Mouse (Mus musculus): Measurements from ENCODE around the gene Luc7l3.

The Luc7l3 gene

DNA sequence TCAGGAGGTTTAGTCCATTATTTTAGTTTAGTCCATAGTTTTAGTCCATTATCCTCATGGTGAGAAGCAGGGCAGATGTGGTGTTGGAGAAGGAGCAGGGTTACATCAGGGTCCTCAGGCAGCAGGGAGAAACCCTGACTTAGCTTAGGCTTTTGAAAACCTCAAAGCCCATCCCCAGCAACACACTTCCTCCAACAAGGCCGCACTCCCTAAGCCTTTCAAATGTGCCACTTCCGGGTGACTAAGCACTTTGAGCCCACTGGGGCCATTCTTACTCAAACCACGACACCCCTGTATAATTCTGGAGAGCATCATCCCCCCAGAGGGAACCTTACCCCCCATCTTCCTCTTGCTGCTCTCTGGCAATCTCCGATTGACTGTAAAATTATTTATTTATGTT, 62.0 kb downstream of the Luc7l3 start:
- DNase-seq (ENCODE audit: low read depth), result no peak

DNA sequence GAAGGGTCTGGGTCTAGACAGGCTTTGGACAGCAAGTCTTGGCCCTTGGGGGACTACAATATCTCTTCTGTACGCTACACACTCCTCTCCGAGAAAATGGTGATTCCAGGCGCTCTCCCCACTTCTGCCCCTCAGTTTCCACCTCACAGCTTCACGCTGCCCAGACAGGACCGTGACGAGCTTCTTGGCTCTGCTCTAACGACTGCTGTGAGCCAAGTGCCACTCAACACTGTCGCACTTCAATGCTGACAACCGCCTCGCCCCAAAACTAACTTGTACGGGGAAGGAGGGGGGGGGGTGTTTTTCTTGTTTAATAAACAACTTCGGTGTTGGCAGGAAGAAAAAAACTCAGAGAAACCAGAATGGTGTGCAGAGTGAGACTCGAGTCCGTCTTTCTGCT, 63.8 kb downstream of the Luc7l3 start:
- DNase-seq (ENCODE audit: low read depth), result no peak

DNA sequence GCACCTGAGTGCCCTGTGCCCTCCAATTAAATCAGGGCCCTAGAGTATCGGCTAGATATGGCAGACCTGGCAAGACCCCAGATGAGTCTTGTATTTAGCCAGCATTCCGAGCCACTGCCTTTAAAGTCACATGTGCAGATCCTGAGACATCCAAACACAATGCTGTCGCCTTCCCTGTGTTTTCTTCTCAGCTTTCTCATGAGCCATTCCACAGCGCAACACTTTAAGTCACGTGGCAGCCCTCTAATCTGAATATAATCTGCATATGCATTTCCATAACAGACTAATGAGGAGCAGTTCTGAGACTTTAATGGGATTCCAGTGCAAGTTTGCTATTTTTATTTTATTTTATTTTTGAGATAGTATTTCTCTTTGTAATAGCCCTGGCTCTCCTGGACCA, 66.1 kb downstream of the Luc7l3 start:
- DNase-seq (ENCODE audit: low read depth), result no peak

DNA sequence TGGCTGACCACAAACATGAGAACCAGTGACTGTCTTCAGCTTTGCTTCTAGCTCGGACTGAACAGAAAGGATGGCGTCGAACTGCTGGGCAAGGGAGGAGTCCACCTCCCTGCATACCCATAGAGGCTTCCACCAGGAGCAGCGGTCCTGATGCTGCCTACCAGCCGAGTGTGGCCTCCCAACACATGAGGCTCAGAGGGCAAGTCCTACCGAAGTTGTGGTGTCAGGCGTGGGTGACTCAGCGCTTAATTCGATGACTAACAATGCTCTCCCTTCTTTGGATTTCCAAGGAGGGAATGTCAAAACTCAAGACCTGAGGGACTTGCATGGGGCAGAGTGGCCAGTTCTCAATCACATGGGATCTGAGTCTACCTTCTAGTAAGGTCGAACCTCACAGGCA, 68.1 kb downstream of the Luc7l3 start:
- DNase-seq (ENCODE audit: low read depth), result no peak

DNA sequence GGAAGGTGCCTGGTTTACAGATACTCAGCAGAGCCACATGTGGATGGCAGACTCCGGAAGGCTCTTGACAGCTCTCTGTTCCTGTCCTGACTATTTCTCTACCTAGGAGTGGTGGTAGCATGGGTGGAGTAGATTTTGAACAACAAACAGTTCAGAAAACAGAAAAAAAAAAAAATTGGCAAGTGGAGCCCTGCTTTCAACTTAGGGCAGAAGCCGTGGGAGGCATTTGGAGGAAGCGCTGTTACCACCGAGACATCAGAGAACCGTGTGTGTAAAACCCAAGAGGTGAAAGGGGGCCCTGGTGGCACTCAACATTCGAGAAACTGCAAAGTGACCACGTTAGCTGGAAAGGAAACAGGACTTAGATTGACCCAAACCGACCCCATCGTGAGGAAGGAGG, 68.6 kb downstream of the Luc7l3 start:
- DNase-seq (ENCODE audit: low read depth), result no peak

DNA sequence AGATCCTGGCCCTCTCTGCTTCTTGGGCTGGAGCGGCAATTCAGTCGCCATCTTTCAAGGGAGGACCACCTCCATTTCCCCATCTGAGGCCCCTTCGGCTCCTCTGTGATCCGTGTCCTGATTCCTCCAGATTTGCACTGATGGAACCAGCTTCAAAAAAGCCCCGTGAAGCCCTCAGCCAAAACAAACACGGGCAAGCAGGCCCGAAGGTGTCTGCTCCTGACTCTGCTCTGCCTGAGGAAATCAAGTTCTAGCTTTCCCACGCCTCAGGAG, 75.1 kb downstream of the Luc7l3 start:
- no peak for DNase-seq (ENCODE audit: low read depth)

DNA sequence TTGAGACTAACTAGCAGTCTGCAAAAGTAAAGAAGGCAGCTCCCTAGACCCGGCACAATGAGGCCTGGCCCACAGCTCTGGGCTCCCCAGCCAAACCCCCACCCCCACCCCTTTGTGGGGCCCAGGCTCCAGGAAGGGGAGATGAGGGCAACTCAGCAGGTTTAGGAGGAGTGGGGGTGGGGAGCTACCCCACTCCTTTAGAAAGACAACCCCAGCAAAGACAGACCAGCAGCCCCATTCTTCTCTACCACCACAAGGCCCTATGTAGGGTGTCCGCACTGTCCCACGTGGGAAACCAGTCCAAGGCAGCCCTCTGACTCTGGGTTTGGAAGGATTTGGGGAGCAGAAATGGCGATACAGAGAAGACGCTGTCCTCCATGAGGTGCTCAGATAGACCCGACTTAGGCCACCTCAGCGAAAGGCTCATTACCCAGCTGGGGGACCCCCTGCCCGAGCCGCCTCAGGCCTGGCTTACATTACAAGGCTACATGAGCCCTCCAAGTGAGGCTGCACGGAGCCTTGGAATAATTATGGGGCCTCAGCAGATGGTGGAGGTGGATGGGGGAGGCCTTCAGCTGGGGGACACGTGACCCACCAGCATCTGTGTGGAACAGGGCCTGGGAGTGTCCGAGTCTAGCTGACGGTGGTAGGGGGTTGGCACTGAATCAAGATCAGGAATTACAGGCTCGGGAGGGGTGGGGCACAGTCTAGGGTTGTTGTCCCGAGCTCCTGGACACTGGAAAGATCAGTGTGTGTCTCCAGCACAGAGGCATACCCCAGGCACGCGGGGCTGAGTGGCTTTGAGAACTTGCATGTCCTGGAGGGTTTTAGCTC, 75.6 kb downstream of the Luc7l3 start, which contains the start of gene Wfikkn2:
Gene Wfikkn2, minus strand, starts transcription at position 51 of the 834 bp plus-strand sequence.
- no peak for DNase-seq (ENCODE audit: low read depth)

DNA sequence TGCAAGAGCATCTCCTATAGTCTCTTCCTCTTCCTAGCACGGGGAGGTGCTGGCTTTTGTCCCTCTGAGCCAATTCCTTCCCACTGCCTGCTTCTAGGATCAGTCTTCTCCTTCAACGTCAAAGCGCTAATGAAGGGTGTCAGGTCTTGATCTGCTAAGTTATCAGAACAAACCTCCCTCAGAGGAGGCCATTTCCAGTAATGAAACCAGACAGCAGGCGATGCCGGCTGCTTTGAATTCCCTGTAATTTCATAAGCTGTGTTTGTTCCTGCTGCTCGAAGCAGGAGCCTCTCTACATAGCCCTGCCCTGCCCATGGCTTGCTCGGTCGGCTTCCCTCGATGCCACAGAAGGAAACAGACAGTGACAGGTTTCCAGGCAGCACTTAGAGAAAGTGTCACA, 77.4 kb downstream of the Luc7l3 start:
- no peak for DNase-seq (ENCODE audit: low read depth)

DNA sequence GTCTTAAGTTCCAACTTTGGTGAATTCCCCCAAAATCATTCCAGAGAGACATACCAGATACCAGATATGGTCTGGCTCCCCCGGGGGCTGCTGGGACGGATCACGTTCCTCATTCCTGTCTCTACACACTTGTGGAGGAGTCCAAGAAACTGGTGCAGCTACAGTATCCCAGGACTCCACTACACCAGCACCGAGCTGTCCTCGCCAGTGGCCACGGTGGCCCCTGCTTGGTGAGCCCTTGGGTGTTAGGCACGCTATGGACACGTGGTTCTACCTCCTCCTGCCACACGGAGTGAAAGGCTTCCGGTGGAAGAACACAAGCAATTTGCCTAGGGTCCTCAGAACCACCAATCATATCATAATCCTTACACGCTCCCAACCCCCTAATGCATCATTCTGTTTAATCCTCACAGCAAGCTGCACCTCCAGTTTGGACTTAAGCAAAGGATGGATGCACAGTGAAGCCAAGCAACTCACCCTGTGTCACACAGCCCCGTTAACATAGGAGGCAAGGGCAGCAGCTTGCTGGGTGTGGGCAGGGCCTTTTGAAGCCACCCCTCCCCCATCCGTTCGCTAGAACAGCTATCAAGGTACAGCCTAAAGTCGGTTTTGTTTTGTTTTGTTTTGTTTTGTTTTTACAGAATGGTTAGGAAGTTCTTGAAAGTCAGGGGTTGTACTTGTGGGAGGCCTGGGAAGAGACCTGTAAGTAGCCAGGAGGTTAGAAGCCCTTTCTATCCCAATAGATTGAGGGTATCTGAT, 78.2 kb downstream of the Luc7l3 start:
- no peak for DNase-seq (ENCODE audit: low read depth)

DNA sequence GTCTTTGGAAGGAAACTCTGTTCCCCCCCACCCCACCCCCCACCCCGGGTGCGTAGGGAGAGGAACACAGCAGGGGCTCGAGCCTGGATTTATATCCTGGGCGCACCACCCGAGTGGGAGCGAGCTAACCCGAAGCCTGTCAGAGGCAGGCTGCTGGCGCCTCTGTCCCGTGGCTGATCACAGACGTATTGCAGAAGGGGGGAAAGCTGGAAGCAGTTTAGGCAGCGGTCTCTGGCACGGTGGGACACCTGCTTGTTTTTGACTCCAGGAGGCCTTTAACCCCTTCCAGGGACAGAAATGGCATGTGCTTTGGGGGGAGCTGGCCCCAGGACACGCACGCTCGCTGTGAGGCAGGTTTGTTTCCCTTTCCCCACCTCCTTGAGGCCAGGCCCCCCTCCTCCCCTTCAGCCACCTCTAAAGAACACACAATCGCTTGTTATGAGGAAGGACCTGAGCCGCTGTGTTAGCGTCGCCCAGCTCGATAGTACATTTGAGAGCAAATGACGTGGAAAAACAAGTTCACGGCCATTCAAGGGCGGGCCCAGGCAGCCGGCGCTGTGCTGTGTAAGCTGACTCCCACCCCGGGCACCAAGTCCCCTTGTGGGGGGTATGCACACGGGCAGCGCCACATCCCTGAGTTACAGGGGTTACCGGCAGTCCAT, 78.9 kb downstream of the Luc7l3 start:
- DNase-seq (ENCODE audit: low read depth), result no peak

DNA sequence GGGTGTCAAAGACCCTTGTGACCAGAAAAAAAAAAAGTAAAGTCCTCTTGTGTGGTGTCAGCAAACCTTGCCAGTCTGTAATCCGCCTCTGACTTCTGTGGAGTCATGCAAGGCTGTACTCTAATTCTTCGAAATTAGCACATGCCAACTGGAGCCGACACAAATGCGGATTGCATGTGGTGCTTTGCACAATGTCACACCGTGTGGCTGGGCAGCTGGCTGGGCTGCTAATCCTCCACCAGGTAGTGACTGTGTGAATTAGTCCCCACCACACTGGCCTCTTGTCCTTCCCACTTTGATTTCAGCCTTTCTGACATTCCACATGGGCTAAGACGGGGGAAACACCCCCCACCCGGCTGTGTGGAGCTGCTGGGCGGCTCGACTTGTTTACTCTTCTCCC, 82.1 kb downstream of the Luc7l3 start:
- no peak for DNase-seq (ENCODE audit: low read depth)

DNA sequence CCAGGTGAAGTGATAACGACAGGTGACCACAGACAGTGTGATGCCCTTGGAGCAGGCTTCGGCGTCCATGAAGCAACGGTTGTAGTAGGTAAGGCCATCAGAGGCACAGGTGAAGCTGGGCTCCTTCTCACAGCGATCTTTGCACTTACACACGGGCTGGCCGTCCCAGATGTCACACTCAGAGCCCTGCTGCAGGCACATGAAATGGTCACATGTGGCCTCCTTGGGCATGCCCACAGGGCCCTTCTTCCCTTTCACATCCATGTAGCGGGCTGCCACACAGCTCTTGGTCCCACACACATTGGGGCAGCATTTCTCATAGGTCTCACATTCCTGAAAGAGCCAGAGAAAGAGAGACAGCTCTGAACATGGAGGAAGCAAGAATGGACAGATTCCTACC, 83.0 kb downstream of the Luc7l3 start:
- DNase-seq (ENCODE audit: low read depth), result no peak

Measured in c-Kit-positive CD71-negative TER-119-negative erythroid progenitor cells, embryonic 14.5 days (primary cell).